Comparison of ENCODE assay signal across 8 mouse cellular contexts in genomic region chr8:90657641-90658051, GRCm38 (mm10).
DNase-seq lines count a peak whose midpoint lies in the region; ATAC-seq and TF ChIP-seq lines count a peak whose summit lies in the region.

No protein-coding gene starts in this region.

- no peaks in the 10 kb centered on the region for H3K36me3 ChIP-seq in kidney, adult 2 months (ENCODE audit: control insufficient read depth, insufficient read depth, low read length)
- no peaks in the 10 kb centered on the region for H3K36me3 ChIP-seq in neural tube, embryonic 13.5 days

- H3K4me2 ChIP-seq in neural tube, embryonic 13.5 days: peak overlapping the region; percentile 32

- H3K27ac ChIP-seq in kidney, adult 2 months (ENCODE audit: insufficient read depth, low read depth, low read length): no peak overlapping the region
- peak overlapping the region; percentile 71 for H3K27ac ChIP-seq in neural tube, embryonic 13.5 days (replicated peaks)

- WGBS in kidney, adult 2 months: 31% methylated on average over 7 of the region's 7 CpGs
- 14% methylated on average over 7 of the region's 7 CpGs for WGBS in neural tube, embryonic 13.5 days

- no peak for TF ChIP-seq CTCF in kidney, adult 2 months (conservative IDR thresholded peaks at IDR 0.05; ENCODE audit: insufficient read depth, insufficient read length, low read depth, low read length)

- H3K4me3 ChIP-seq in kidney, adult 2 months (ENCODE audit: insufficient read depth, low read depth, low read length): no peak overlapping the region
- no peak overlapping the region for H3K4me3 ChIP-seq in neural tube, embryonic 13.5 days

- peak; percentile 4 for DNase-seq in kidney, adult 2 months
- no peak for DNase-seq in kidney, adult 11 months
- peak; percentile 67 for DNase-seq in embryo, embryonic 10 days (ENCODE audit: low spot score)
- peak; percentile 8 to 33 for DNase-seq in heart, postnatal 14 days
- peak; percentile 35 to 71 for DNase-seq in left cerebral cortex, adult 8-10 months (ENCODE audit: low spot score in 2 of 2)
- DNase-seq in adrenal gland, adult 18-20 months (ENCODE audit: low spot score in 2 of 2): no peak
- no peak for DNase-seq in thymus, postnatal 10 days (ENCODE audit: low spot score in 2 of 2)

- H3K9ac ChIP-seq in neural tube, embryonic 13.5 days: no peak overlapping the region

- intact Hi-C loops in heart, postnatal 14 days (cut with DNase I): loop anchor here (2.0 to 10.0 kb wide), 3 partner anchors 135 to 657 kb away; partner anchors contain the start of gene Tox3

- no peaks in the 10 kb centered on the region for H3K27me3 ChIP-seq in kidney, adult 2 months (replicated peaks; ENCODE audit: control insufficient read depth, insufficient read depth, low read length)
- no peaks in the 10 kb centered on the region for H3K27me3 ChIP-seq in neural tube, embryonic 13.5 days

- no peak; the same call in 1 of the 2 replicates for ATAC-seq in neural tube, embryonic 13.5 days (ENCODE audit: low read depth)

- peaks cover 10% of the 10 kb centered on the region for H3K9me3 ChIP-seq in neural tube, embryonic 13.5 days

- no peak for TF ChIP-seq POLR2A in kidney, adult 2 months (IDR thresholded peaks at IDR 0.05; ENCODE audit: low read depth, low read length)

- H3K4me1 ChIP-seq in kidney, adult 2 months (ENCODE audit: control insufficient read depth, insufficient read depth, low read length): no peaks in the 10 kb centered on the region
- peaks cover 30% of the 10 kb centered on the region for H3K4me1 ChIP-seq in neural tube, embryonic 13.5 days (replicated peaks)

Comparison
In these comparisons a context has a peak if more than half of its experiments do, and no peak if none do; other contexts are left out.
1. DNase-seq: peak in kidney, adult 2 months (single experiment), embryo, embryonic 10 days (single experiment), heart, postnatal 14 days (2 of 2) and left cerebral cortex, adult 8-10 months (2 of 2); none in kidney, adult 11 months (single experiment), adrenal gland, adult 18-20 months (0 of 2) and thymus, postnatal 10 days (0 of 2).